Mouse (Mus musculus): ENCODE results near the gene Slc29a4. TPM values are rescaled to one million over a fixed set of nuclear protein-coding genes. Genes with fewer than 3 reads are reported as not detected.

Slc29a4 gene
- 11.4 and 12.8 TPM in 2 replicates for polyA plus RNA-seq (2015; fragmentation: Nextera tagmentation; extraction: Ambion mirVana)

DNA sequence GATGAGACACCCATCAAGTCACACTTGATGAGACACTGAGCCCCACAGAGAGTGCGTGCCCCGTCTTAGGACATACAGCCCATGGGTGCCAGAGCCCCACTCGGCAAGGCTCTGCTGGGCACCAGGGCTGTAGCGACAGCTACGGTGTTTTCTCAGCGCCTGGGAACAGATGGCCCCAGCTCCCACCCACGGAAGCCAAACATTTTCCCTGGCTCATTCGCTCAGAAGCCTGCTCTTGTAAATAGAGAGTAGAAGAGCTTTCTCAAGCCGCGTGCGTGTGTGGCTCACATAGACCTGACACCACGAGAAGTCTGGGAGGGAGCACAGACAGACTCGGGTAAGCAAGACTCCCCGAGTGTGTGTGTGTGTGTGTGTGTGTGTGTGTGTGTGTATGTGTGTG lies at the start of gene Slc29a4:
TSS of gene Slc29a4 (plus strand) at position 265 of the 400 bp plus-strand sequence.
- 0 out of 2 replicates have a peak, but pooled peaks cover 3% of the 10 kb centered on the region for H3K4me1 ChIP-seq
- no peaks in the 10 kb centered on the region for H3K36me3 ChIP-seq
- ATAC-seq (ENCODE audit: insufficient number of reproducible peaks, insufficient read depth, low FRiP score, low TSS enrichment, low read depth) = no peak
- no peak within 1 kb of the TSS for H3K27ac ChIP-seq
- H3K9ac ChIP-seq = no peak within 1 kb of the TSS
- H3K9me3 ChIP-seq = no peaks in the 10 kb centered on the region
- no peak within 1 kb of the TSS for H3K4me3 ChIP-seq
- 69% methylated on average over 14 of the region's 14 CpGs for WGBS
- H3K4me2 ChIP-seq = no peak within 1 kb of the TSS
- H3K27me3 ChIP-seq = no peaks in the 10 kb centered on the region; the same call in 1 of the 2 replicates

GRCm38 (mm10) chr5:142648162-142648561 lies 44.1 kb upstream of the Slc29a4 start:
- ATAC-seq (ENCODE audit: insufficient number of reproducible peaks, insufficient read depth, low FRiP score, low TSS enrichment, low read depth) = 0 out of 2 replicates have a peak, but pooled peaks have one; percentile 59
- no peak overlapping the region for H3K4me2 ChIP-seq
- no peaks in the 10 kb centered on the region for H3K9me3 ChIP-seq
- H3K4me3 ChIP-seq = no peak overlapping the region
- H3K4me1 ChIP-seq = peaks cover 20% of the 10 kb centered on the region
- H3K27me3 ChIP-seq = no peaks in the 10 kb centered on the region
- H3K9ac ChIP-seq = no peak overlapping the region
- peaks cover 24% of the 10 kb centered on the region for H3K36me3 ChIP-seq
- peak overlapping the region; percentile 28; the same call in 1 of the 2 replicates for H3K27ac ChIP-seq
- 70% methylated on average over 7 of the region's 7 CpGs for WGBS

DNA sequence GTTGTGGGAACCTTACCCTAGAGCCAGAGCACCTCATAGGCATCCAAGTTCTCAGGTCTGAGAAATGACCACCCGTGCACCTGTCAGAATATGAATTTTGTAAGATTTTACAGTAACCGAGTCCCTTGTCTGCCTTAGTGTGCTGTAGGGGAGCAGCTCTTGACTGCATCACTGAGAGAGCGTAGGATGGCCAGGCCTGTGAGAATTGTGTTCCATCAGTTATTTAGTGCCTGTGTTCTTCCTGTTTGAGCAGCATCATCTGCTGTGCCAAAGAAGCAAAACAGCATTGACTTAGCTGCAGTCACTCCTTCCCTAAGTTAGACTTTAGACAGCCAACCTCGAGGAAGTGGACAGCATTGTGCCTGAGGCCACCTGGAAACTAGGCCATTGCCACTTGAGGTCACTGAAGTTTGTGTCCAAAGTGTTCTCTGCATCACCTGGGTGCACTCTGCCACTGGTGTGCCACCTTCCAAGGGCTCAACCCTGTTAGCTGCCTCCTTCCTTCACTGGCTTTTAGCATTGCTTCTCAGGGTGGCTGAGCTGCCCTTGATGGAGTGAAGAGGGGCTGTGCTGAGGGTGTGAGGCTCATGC lies 42.8 kb upstream of the Slc29a4 start:
- no peaks in the 10 kb centered on the region for H3K9me3 ChIP-seq
- no peak overlapping the region for H3K4me3 ChIP-seq
- no peak overlapping the region for H3K27ac ChIP-seq
- no peak for ATAC-seq (ENCODE audit: insufficient number of reproducible peaks, insufficient read depth, low FRiP score, low TSS enrichment, low read depth)
- peaks cover 20% of the 10 kb centered on the region for H3K4me1 ChIP-seq
- no peak overlapping the region for H3K9ac ChIP-seq
- H3K27me3 ChIP-seq = no peaks in the 10 kb centered on the region
- H3K4me2 ChIP-seq = no peak overlapping the region
- H3K36me3 ChIP-seq = peaks cover 19% of the 10 kb centered on the region
- 81% methylated on average over 4 of the region's 4 CpGs for WGBS

GRCm38 (mm10) chr5:142650390-142650789 lies 41.9 kb upstream of the Slc29a4 start:
- Histone ChIP-seq H3K36me3 (peaks cover 19% of the 10 kb centered on the region), H3K4me1 (peaks cover 20% of the 10 kb centered on the region), H3K27me3 (no peaks in the 10 kb centered on the region), H3K4me3 (no peak overlapping the region), H3K9me3 (no peaks in the 10 kb centered on the region), H3K27ac (no peak overlapping the region), H3K4me2 (no peak overlapping the region), H3K9ac (no peak overlapping the region)
- ATAC-seq (ENCODE audit: insufficient number of reproducible peaks, insufficient read depth, low FRiP score, low TSS enrichment, low read depth) = no peak
- WGBS = 32% methylated on average over 3 of the region's 3 CpGs

DNA sequence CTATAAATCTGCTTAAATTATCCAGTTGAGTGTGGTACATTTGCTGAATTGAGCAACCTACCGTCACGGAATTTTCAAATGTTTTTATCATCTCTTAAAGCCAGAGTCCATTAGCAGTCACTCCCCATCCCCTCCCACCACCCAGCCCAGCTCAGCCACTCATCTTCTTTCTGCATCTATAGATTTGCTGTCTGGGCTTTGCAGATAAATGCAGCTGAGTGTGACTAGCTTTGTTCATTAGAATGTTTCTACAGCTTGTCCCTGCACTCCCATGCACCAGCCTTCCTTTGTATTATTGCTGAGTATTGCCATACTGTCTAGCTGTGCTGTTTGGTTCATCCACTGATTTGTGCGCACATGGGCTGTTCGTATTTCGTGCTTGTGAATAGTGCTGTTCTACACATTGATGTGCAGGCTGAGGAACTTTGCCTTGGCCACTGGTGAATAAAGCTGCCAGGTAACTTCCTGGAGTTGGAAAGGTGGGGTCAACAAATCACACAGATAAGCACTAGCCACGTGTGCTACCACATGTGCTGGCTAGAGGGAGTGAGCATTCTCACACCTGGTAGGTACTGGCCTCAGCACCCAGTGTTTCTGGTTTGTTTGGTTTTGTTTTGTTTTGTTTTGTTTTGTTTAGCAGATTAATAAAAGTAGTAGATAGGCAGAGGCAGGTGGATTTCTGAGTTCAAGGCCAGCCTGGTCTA lies 41.4 kb upstream of the Slc29a4 start:
- H3K27me3 ChIP-seq = no peaks in the 10 kb centered on the region
- WGBS = 85% methylated on average over 6 of the region's 6 CpGs
- no peak for ATAC-seq (ENCODE audit: insufficient number of reproducible peaks, insufficient read depth, low FRiP score, low TSS enrichment, low read depth)

DNA sequence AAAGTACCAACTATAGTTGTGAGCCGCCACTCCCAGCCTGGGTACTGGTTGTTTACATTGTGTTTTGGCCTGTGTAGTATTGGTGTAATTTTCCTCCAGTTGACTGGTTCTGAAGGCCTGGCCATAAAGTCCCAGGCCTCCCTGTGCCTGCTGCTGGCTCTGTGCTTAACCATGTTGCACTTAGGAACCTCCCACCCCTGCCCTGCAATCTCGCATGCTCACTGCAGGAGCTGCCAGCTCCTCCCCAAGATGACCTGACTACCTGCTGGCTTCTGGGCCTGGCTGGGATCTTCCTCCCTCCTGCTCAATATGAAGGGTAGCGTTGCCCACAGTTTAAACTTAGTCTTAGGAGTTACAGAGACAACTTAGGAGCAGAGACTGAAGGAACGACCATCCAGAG lies 40.0 kb upstream of the Slc29a4 start:
- H3K27ac ChIP-seq = no peak overlapping the region
- no peak for ATAC-seq (ENCODE audit: insufficient number of reproducible peaks, insufficient read depth, low FRiP score, low TSS enrichment, low read depth)
- H3K9me3 ChIP-seq = no peaks in the 10 kb centered on the region
- H3K4me1 ChIP-seq = peaks cover 28% of the 10 kb centered on the region
- WGBS = 82% methylated on average over 4 of the region's 4 CpGs
- H3K4me2 ChIP-seq = no peak overlapping the region
- no peak overlapping the region for H3K9ac ChIP-seq
- H3K36me3 ChIP-seq = peaks cover 27% of the 10 kb centered on the region
- no peaks in the 10 kb centered on the region for H3K27me3 ChIP-seq
- no peak overlapping the region for H3K4me3 ChIP-seq

More for the DNA sequence above, 41.4 kb upstream of the Slc29a4 start:
- H3K4me3 ChIP-seq = no peak overlapping the region
- peaks cover 22% of the 10 kb centered on the region for H3K36me3 ChIP-seq
- no peak overlapping the region for H3K9ac ChIP-seq
- no peaks in the 10 kb centered on the region for H3K9me3 ChIP-seq
- peaks cover 20% of the 10 kb centered on the region for H3K4me1 ChIP-seq
- no peak overlapping the region for H3K27ac ChIP-seq
- H3K4me2 ChIP-seq = no peak overlapping the region

GRCm38 (mm10) chr5:142660656-142661434 lies 31.5 kb upstream of the Slc29a4 start:
- Histone ChIP-seq H3K36me3 (peaks cover 99% of the 10 kb centered on the region), H3K4me2 (no peak overlapping the region), H3K4me1 (0 out of 2 replicates have a peak, but pooled peaks cover 8% of the 10 kb centered on the region), H3K9me3 (no peaks in the 10 kb centered on the region), H3K4me3 (no peak overlapping the region), H3K27ac (no peak overlapping the region), H3K27me3 (no peaks in the 10 kb centered on the region), H3K9ac (no peak overlapping the region)
- 86% methylated on average over 7 of the region's 7 CpGs for WGBS
- ATAC-seq (ENCODE audit: insufficient number of reproducible peaks, insufficient read depth, low FRiP score, low TSS enrichment, low read depth) = no peak

- Histone ChIP-seq H3K36me3 (peaks cover 81% of the 10 kb centered on the region), H3K4me1 (no peaks in the 10 kb centered on the region), H3K9me3 (no peaks in the 10 kb centered on the region), H3K27ac (no peak overlapping the region), H3K27me3 (no peaks in the 10 kb centered on the region), H3K4me3 (no peak overlapping the region), H3K4me2 (no peak overlapping the region), H3K9ac (no peak overlapping the region)
- 35% methylated on average over 3 of the region's 3 CpGs for WGBS
- ATAC-seq (ENCODE audit: insufficient number of reproducible peaks, insufficient read depth, low FRiP score, low TSS enrichment, low read depth) = no peak
These were observed 24.4 kb upstream of the Slc29a4 start for GRCm38 (mm10) chr5:142667921-142668320.

- Histone ChIP-seq H3K27ac (no peak overlapping the region), H3K9me3 (no peaks in the 10 kb centered on the region), H3K36me3 (peaks cover 73% of the 10 kb centered on the region), H3K4me3 (no peak overlapping the region), H3K27me3 (no peaks in the 10 kb centered on the region), H3K9ac (0 out of 2 replicates have a peak overlapping the region, but pooled peaks have one; percentile 12), H3K4me1 (no peaks in the 10 kb centered on the region), H3K4me2 (no peak overlapping the region)
- no peak for ATAC-seq (ENCODE audit: insufficient number of reproducible peaks, insufficient read depth, low FRiP score, low TSS enrichment, low read depth)
- 78% methylated on average over 11 of the region's 11 CpGs for WGBS
These were observed 23.6 kb upstream of the Slc29a4 start for GRCm38 (mm10) chr5:142668556-142669263.

DNA sequence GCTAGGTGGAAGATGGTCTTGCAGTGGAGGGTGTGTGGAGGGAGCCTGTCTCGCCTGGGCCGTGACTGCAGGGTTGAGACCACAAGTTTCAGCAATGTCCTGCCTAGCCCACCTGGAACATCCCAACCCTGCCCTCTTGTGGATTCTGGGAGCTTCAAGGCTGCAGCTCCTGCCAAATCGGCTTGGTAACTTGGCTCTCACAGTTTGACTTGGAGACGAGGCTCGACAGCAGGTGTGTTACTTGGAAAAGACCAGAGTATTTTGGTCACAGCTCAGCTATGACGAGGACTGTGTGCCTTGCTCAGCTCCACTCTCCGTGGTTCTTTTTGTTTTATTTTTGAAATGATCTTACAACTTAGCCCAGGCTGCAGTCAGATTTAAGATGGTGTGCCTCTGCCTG lies 22.6 kb upstream of the Slc29a4 start:
- Histone ChIP-seq H3K9ac (no peak overlapping the region), H3K4me2 (no peak overlapping the region), H3K36me3 (peaks cover 63% of the 10 kb centered on the region), H3K4me1 (no peaks in the 10 kb centered on the region), H3K27me3 (no peaks in the 10 kb centered on the region), H3K4me3 (no peak overlapping the region), H3K27ac (no peak overlapping the region), H3K9me3 (no peaks in the 10 kb centered on the region)
- ATAC-seq (ENCODE audit: insufficient number of reproducible peaks, insufficient read depth, low FRiP score, low TSS enrichment, low read depth) = no peak
- 76% methylated on average over 7 of the region's 7 CpGs for WGBS

- no peak overlapping the region for H3K9ac ChIP-seq
- no peaks in the 10 kb centered on the region for H3K4me1 ChIP-seq
- H3K27ac ChIP-seq = no peak overlapping the region
- H3K9me3 ChIP-seq = no peaks in the 10 kb centered on the region
- H3K36me3 ChIP-seq = peaks cover 31% of the 10 kb centered on the region
- ATAC-seq (ENCODE audit: insufficient number of reproducible peaks, insufficient read depth, low FRiP score, low TSS enrichment, low read depth) = no peak
- H3K4me2 ChIP-seq = no peak overlapping the region
- WGBS = 21% methylated on average over 5 of the region's 5 CpGs
- H3K4me3 ChIP-seq = no peak overlapping the region
- no peaks in the 10 kb centered on the region for H3K27me3 ChIP-seq
These were observed 19.2 kb upstream of the Slc29a4 start for GRCm38 (mm10) chr5:142673082-142673481.

All from embryonic facial prominence, embryonic 13.5 days (tissue).